Mouse (Mus musculus): ENCODE data around the gene Dpm3. TPM values are rescaled to one million over a fixed set of nuclear protein-coding genes. Genes with fewer than 3 reads are reported as not detected.

The Dpm3 gene
- polyA plus RNA-seq, 1 experiment from 2014 or later, result 84.4 TPM

GRCm38 (mm10) chr3:89228180-89228549 is 31.0 kb upstream of the Dpm3 start:
- peak overlapping the region; percentile 57 for H3K4me2 ChIP-seq (ENCODE audit: low read depth, low read length)
- H3K27me3 ChIP-seq (ENCODE audit: control insufficient read depth, insufficient read depth, low read length), result no peaks in the 10 kb centered on the region
- under 1% methylated on average over 18 of the region's 20 CpGs for WGBS
- peak; percentile 33; the same call in 1 of the 2 replicates for ATAC-seq (ENCODE audit: low read depth)
- H3K9ac ChIP-seq (replicated peaks; ENCODE audit: low read depth, low read length), result peak overlapping the region; percentile 21; the same call in 1 of the 2 replicates
- H3K36me3 ChIP-seq (ENCODE audit: control insufficient read depth, insufficient read depth, low read length), result no peaks in the 10 kb centered on the region
- H3K9me3 ChIP-seq (ENCODE audit: control insufficient read depth, low read length), result no peaks in the 10 kb centered on the region
- H3K4me3 ChIP-seq (ENCODE audit: low read depth, low read length), result peak overlapping the region; percentile 40
- peaks cover 32% of the 10 kb centered on the region for H3K4me1 ChIP-seq (ENCODE audit: control insufficient read depth, insufficient read depth, low read length)
- H3K27ac ChIP-seq (ENCODE audit: low read depth, low read length), result peak overlapping the region; percentile 70

GRCm38 (mm10) chr3:89228836-89229235 is 30.3 kb upstream of the Dpm3 start, which contains the start of gene Muc1:
Gene Muc1 (plus strand): TSS chr3:89229057.
- peak within 1 kb of the TSS; percentile 70 for H3K27ac ChIP-seq (ENCODE audit: low read depth, low read length)
- ATAC-seq (ENCODE audit: low read depth), result no peak
- no peaks in the 10 kb centered on the region for H3K9me3 ChIP-seq (ENCODE audit: control insufficient read depth, low read length)
- H3K36me3 ChIP-seq (ENCODE audit: control insufficient read depth, insufficient read depth, low read length), result peaks cover 4% of the 10 kb centered on the region
- H3K9ac ChIP-seq (replicated peaks; ENCODE audit: low read depth, low read length), result peak within 1 kb of the TSS; percentile 21; the same call in 1 of the 2 replicates
- 32% methylated on average over 10 of the region's 10 CpGs for WGBS
- H3K27me3 ChIP-seq (ENCODE audit: control insufficient read depth, insufficient read depth, low read length), result no peaks in the 10 kb centered on the region
- peaks cover 30% of the 10 kb centered on the region for H3K4me1 ChIP-seq (ENCODE audit: control insufficient read depth, insufficient read depth, low read length)
- peak within 1 kb of the TSS; percentile 57 for H3K4me2 ChIP-seq (ENCODE audit: low read depth, low read length)
- peak within 1 kb of the TSS; percentile 40 for H3K4me3 ChIP-seq (ENCODE audit: low read depth, low read length)

GRCm38 (mm10) chr3:89229276-89229675 is 29.9 kb upstream of the Dpm3 start:
- 55% methylated on average over 4 of the region's 4 CpGs for WGBS
- H3K9ac ChIP-seq (replicated peaks; ENCODE audit: low read depth, low read length), result no peak overlapping the region
- ATAC-seq (ENCODE audit: low read depth), result no peak

GRCm38 (mm10) chr3:89230561-89230960 is 28.6 kb upstream of the Dpm3 start:
- Histone ChIP-seq H3K27me3 (ENCODE audit: control insufficient read depth, insufficient read depth, low read length) (no peaks in the 10 kb centered on the region), H3K4me2 (ENCODE audit: low read depth, low read length) (no peak overlapping the region), H3K4me1 (ENCODE audit: control insufficient read depth, insufficient read depth, low read length) (peaks cover 23% of the 10 kb centered on the region), H3K9ac (replicated peaks; ENCODE audit: low read depth, low read length) (no peak overlapping the region), H3K36me3 (ENCODE audit: control insufficient read depth, insufficient read depth, low read length) (peaks cover 21% of the 10 kb centered on the region), H3K27ac (ENCODE audit: low read depth, low read length) (no peak overlapping the region), H3K9me3 (ENCODE audit: control insufficient read depth, low read length) (no peaks in the 10 kb centered on the region), H3K4me3 (ENCODE audit: low read depth, low read length) (no peak overlapping the region)
- no peak for ATAC-seq (ENCODE audit: low read depth)
- WGBS, result 95% methylated on average over 2 of the region's 2 CpGs

More at GRCm38 (mm10) chr3:89229276-89229675, 29.9 kb upstream of the Dpm3 start:
- no peak overlapping the region for H3K4me3 ChIP-seq (ENCODE audit: low read depth, low read length)
- H3K9me3 ChIP-seq (ENCODE audit: control insufficient read depth, low read length), result no peaks in the 10 kb centered on the region
- H3K27me3 ChIP-seq (ENCODE audit: control insufficient read depth, insufficient read depth, low read length), result no peaks in the 10 kb centered on the region
- no peak overlapping the region for H3K4me2 ChIP-seq (ENCODE audit: low read depth, low read length)
- peaks cover 8% of the 10 kb centered on the region for H3K36me3 ChIP-seq (ENCODE audit: control insufficient read depth, insufficient read depth, low read length)
- no peak overlapping the region for H3K27ac ChIP-seq (ENCODE audit: low read depth, low read length)
- H3K4me1 ChIP-seq (ENCODE audit: control insufficient read depth, insufficient read depth, low read length), result peaks cover 30% of the 10 kb centered on the region

GRCm38 (mm10) chr3:89231345-89231744 is 27.8 kb upstream of the Dpm3 start:
- H3K4me1 ChIP-seq (ENCODE audit: control insufficient read depth, insufficient read depth, low read length), result peaks cover 16% of the 10 kb centered on the region; the same call in 1 of the 2 replicates
- no peak overlapping the region for H3K9ac ChIP-seq (replicated peaks; ENCODE audit: low read depth, low read length)
- H3K4me3 ChIP-seq (ENCODE audit: low read depth, low read length), result no peak overlapping the region
- H3K4me2 ChIP-seq (ENCODE audit: low read depth, low read length), result no peak overlapping the region
- ATAC-seq (ENCODE audit: low read depth), result no peak
- peaks cover 25% of the 10 kb centered on the region for H3K36me3 ChIP-seq (ENCODE audit: control insufficient read depth, insufficient read depth, low read length)
- no peaks in the 10 kb centered on the region for H3K27me3 ChIP-seq (ENCODE audit: control insufficient read depth, insufficient read depth, low read length)
- 83% methylated on average over 7 of the region's 7 CpGs for WGBS
- no peaks in the 10 kb centered on the region for H3K9me3 ChIP-seq (ENCODE audit: control insufficient read depth, low read length)
- no peak overlapping the region for H3K27ac ChIP-seq (ENCODE audit: low read depth, low read length)

- peaks cover 12% of the 10 kb centered on the region; the same call in 1 of the 2 replicates for H3K4me1 ChIP-seq (ENCODE audit: control insufficient read depth, insufficient read depth, low read length)
- 81% methylated on average over 16 of the region's 16 CpGs for WGBS
- no peaks in the 10 kb centered on the region for H3K27me3 ChIP-seq (ENCODE audit: control insufficient read depth, insufficient read depth, low read length)
- H3K9ac ChIP-seq (replicated peaks; ENCODE audit: low read depth, low read length), result no peak overlapping the region
- no peak overlapping the region for H3K4me3 ChIP-seq (ENCODE audit: low read depth, low read length)
- no peak overlapping the region for H3K4me2 ChIP-seq (ENCODE audit: low read depth, low read length)
- no peak for ATAC-seq (ENCODE audit: low read depth)
- peaks cover 30% of the 10 kb centered on the region for H3K36me3 ChIP-seq (ENCODE audit: control insufficient read depth, insufficient read depth, low read length)
- H3K27ac ChIP-seq (ENCODE audit: low read depth, low read length), result no peak overlapping the region
- H3K9me3 ChIP-seq (ENCODE audit: control insufficient read depth, low read length), result no peaks in the 10 kb centered on the region
Measured at GRCm38 (mm10) chr3:89231772-89232275, 27.3 kb upstream of the Dpm3 start.

- ATAC-seq (ENCODE audit: low read depth), result no peak
- no peak overlapping the region for H3K4me2 ChIP-seq (ENCODE audit: low read depth, low read length)
- 67% methylated on average over 6 of the region's 6 CpGs for WGBS
- H3K27ac ChIP-seq (ENCODE audit: low read depth, low read length), result no peak overlapping the region
- H3K9ac ChIP-seq (replicated peaks; ENCODE audit: low read depth, low read length), result no peak overlapping the region
- H3K4me1 ChIP-seq (ENCODE audit: control insufficient read depth, insufficient read depth, low read length), result peaks cover 4% of the 10 kb centered on the region; the same call in 1 of the 2 replicates
- peaks cover 37% of the 10 kb centered on the region for H3K36me3 ChIP-seq (ENCODE audit: control insufficient read depth, insufficient read depth, low read length)
- no peak overlapping the region for H3K4me3 ChIP-seq (ENCODE audit: low read depth, low read length)
- no peaks in the 10 kb centered on the region for H3K9me3 ChIP-seq (ENCODE audit: control insufficient read depth, low read length)
- H3K27me3 ChIP-seq (ENCODE audit: control insufficient read depth, insufficient read depth, low read length), result no peaks in the 10 kb centered on the region
Measured at GRCm38 (mm10) chr3:89232614-89233013, 26.5 kb upstream of the Dpm3 start.

GRCm38 (mm10) chr3:89233562-89234110 is 25.5 kb upstream of the Dpm3 start:
- Histone ChIP-seq H3K27me3 (ENCODE audit: control insufficient read depth, insufficient read depth, low read length) (no peaks in the 10 kb centered on the region), H3K9me3 (ENCODE audit: control insufficient read depth, low read length) (no peaks in the 10 kb centered on the region), H3K4me1 (ENCODE audit: control insufficient read depth, insufficient read depth, low read length) (no peaks in the 10 kb centered on the region), H3K4me3 (ENCODE audit: low read depth, low read length) (no peak overlapping the region), H3K27ac (ENCODE audit: low read depth, low read length) (no peak overlapping the region), H3K4me2 (ENCODE audit: low read depth, low read length) (no peak overlapping the region), H3K9ac (replicated peaks; ENCODE audit: low read depth, low read length) (no peak overlapping the region), H3K36me3 (ENCODE audit: control insufficient read depth, insufficient read depth, low read length) (peaks cover 47% of the 10 kb centered on the region)
- ATAC-seq (ENCODE audit: low read depth), result no peak
- 86% methylated on average over 14 of the region's 14 CpGs for WGBS

- Histone ChIP-seq H3K27ac (ENCODE audit: low read depth, low read length) (no peak overlapping the region), H3K27me3 (ENCODE audit: control insufficient read depth, insufficient read depth, low read length) (no peaks in the 10 kb centered on the region), H3K4me3 (ENCODE audit: low read depth, low read length) (no peak overlapping the region), H3K9me3 (ENCODE audit: control insufficient read depth, low read length) (no peaks in the 10 kb centered on the region), H3K36me3 (ENCODE audit: control insufficient read depth, insufficient read depth, low read length) (peaks cover 69% of the 10 kb centered on the region), H3K4me2 (ENCODE audit: low read depth, low read length) (no peak overlapping the region), H3K9ac (replicated peaks; ENCODE audit: low read depth, low read length) (no peak overlapping the region), H3K4me1 (ENCODE audit: control insufficient read depth, insufficient read depth, low read length) (no peaks in the 10 kb centered on the region)
- 95% methylated on average over 10 of the region's 10 CpGs for WGBS
- ATAC-seq (ENCODE audit: low read depth), result no peak
Measured at GRCm38 (mm10) chr3:89236516-89236915, 22.6 kb upstream of the Dpm3 start.
